Mouse (Mus musculus) effector memory CD4-positive, alpha-beta T cell, adult 7 months (primary cell): ENCODE results near the gene Zfp944. TPM values are rescaled to one million over a fixed set of nuclear protein-coding genes. Genes with fewer than 3 reads are reported as not detected.

ENCODE experiments used
- polyA plus RNA-seq: library from polyadenylated mRNA; unstranded; fragments of 100-300 nt; shearing (Covaris generic); gene quantifications from one replicate; pipeline ENCODE4 v1.2.1, GENCODE M21; 2017

Zfp944 gene
- 8.4 TPM for polyA plus RNA-seq

GRCm38 (mm10) chr17:22361101-22361781 is at the start of gene Zfp944, which contains the start of gene Zfp758:
Zfp944 (minus strand) TSS chr17:22361400.
Zfp758 (plus strand) TSS chr17:22361453.

GRCm38 (mm10) chr17:22314730-22315226 is 46.4 kb downstream of the Zfp944 start, which contains the start of gene CT030661.1:
CT030661.1 (minus strand) TSS chr17:22314837.

Other genes starting within 250 kb of the Zfp944 start
- gene Zfp947, start 195.2 kb downstream of the Zfp944 start, polyA plus RNA-seq, result 0.39 TPM
- 2.1 TPM for gene Zfp994, start 135.8 kb downstream of the Zfp944 start, polyA plus RNA-seq
- 11.1 TPM for gene CT030661.1, start 46.6 kb downstream of the Zfp944 start, polyA plus RNA-seq
- 15.5 TPM for gene Zfp758, start 53 bp upstream of the Zfp944 start, polyA plus RNA-seq
- 5.1 TPM for gene Zfp946, start 62.8 kb upstream of the Zfp944 start, polyA plus RNA-seq
- 0.18 TPM for gene Vmn2r111, start 212.1 kb upstream of the Zfp944 start, polyA plus RNA-seq
- not detected for gene Vmn2r112, start 239.6 kb upstream of the Zfp944 start, polyA plus RNA-seq